Mouse (Mus musculus) urinary bladder, postnatal 4 days (tissue): ENCODE results near the gene Sytl3.
"Not testable (repeated sequence)": the region's sequence is repeated elsewhere in the genome, so short reads cannot be mapped to it uniquely, and the experiment has no call there.

Experiments used
- DNase-seq, 2 experiments: peaks; one replicate each; pipeline ENCODE4 v3.0.0; 2021 to 2022; ENCODE audit warnings: low spot score in 2 of 2

The Sytl3 gene

GRCm38 (mm10) chr17:6645668-6646067, 13.2 kb upstream of the Sytl3 start:
- not testable (repeated sequence) for DNase-seq

- DNase-seq, result peak in 1 of 2 experiments; percentile 59
These were observed 12.1 kb upstream of the Sytl3 start for GRCm38 (mm10) chr17:6646841-6647240.

DNA sequence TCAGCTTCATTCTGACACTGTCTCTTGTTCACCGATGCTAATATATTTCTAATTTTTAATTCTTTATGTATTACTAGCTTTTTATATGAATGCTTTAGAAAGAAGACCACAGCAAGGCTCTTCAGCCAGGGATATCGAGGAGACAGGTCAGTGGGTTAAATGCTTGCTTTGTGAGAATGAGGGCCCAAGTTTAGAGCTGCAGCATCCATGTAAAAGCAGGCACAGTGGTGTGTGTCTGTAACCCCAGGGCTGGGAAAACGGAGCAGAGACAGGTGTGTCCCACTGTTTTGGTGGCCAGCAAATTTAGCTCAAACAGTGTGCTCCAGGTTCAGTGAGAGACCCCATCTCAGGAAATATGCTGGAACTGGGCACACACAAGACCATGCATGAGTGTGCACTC, 11.4 kb upstream of the Sytl3 start:
- not testable (repeated sequence) for DNase-seq

DNA sequence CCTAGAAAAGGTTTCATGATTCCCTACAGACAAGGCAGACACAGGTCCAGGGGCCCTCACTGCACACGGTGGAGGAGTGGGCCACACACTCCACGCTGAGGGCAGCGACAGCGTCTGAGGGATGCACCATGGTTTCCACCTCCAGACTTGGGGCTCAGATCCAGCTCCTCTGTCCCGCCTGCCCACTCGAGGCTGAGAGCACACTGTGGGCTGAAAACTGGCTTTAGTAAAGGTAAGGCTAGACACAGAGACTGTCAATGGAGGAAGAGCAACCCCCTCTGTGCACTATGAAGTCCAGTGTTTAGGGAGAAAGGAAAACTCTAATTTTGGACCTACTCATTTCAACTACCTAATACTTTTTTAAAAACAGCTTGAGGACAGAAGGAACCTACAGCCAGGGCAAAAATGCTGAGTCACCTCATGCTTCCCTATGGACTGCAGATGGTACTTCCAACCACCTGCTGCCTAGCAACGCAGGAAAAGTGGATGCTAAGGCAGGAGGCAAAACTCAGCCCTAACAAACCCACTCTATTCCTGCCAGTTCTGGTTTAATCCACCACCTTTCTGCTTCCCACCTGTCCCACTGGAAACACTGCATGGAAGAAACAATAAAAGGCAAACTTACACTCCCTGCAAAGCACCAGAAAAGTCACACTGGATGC, 7.9 kb upstream of the Sytl3 start:
- not testable (repeated sequence) for DNase-seq

DNA sequence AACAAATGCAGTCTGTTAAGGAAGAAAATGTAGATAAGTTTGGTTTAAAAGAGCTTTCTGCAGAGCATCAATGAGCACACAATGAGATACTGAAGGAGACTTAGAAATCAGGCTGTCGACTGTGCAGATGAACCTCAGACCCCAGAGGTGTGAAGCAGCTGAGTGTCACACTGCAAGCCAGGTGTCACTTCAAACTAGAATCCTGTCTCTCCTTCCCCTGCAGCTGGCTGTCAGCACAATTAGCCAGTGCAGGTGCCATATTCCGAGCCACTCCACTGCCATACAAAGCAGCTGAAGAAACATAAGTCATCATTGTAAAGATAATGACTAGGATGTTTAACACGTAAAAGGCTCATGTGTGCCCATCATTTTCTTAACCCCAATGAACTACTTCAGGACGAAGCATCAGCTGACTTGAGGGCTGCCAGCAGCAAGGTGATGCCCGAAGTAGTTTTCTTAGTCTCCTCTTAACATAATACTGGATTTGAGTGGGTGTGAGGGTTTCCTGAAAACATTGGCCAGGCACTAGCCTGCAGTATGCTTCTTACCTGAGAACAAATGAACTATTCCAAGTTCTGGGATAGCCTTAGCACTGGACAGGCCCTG, 5.4 kb upstream of the Sytl3 start:
- DNase-seq, result not testable (repeated sequence)

DNA sequence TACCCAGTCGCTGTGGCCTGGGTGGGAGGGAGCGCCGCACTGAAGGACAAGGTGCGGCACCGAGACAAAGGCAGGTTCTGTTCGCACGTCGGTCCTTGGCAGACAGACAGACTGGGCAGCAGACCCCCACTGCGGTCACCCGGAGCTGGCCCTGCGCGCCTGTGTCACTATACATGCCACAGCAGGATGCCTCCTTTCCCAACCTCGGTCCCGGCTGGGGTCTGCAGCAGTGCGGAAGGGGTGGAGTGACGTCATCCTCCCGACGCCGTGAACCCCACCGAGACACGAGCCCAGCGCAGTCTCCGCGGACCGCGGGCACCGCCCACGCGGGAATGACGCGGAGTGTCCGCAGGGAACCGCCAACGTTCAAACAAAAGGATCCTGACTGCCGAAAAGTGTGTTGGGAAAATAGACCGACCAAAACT, 3.8 kb upstream of the Sytl3 start:
- peak; percentile 46 to 63 for DNase-seq

DNA sequence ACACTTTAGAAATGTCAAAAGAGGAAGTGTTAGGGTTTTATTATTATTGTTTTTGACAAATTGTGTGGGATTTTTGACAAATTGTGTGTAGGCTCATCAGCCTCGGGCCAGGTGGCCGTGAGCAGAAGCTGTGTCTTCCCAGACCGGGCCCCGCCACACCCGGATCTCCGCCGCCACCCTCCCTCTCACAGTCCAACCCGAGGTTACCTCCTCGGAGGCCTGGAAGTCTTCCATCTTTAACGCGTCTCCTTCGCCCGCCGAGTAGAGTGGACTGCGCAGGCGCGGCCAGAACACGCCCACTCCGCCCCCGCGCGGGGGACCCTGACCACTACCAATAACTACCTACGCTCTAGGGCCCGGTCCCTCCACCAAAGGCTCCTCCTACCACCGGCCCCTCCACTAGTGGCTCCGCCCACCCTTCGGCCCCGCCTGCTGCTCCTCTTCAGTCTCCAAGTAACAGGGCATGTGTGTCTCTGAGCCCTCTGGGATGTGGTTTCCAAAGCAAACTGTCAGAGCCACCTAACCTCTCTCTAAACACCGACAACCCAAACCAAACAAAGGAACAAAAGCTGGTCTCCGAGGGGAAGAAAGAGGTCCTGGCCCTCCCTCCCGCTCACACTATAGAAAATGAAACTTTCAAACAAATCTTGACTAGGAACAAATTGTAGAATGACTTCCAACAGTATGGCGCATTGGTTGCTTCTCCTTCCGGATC, 3.2 kb upstream of the Sytl3 start, which contains the start of gene Dynlt1f:
Gene Dynlt1f (minus strand): TSS at position 334 of the 715 bp plus-strand sequence.
- peak; percentile 62 to 69 for DNase-seq

DNA sequence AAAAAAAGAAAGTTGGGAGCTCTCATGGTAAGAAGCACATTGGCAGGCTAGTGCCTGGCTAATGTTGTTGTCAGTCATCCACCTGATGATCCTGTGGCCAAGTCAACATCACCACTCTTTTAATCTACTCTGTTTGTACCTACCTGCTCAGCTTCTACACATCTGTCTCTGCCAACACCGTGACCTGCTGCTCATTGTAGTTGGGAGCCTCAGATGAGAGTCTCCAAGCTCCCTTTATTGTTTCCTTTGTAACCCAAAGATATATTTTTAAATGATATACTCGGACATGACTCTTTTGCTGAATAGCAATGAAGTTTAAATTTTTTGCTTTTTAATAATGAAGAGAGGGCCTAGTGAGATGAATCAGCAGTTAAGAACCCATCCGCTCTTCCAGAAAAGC, 2.4 kb upstream of the Sytl3 start:
- DNase-seq, result not testable (repeated sequence)

DNA sequence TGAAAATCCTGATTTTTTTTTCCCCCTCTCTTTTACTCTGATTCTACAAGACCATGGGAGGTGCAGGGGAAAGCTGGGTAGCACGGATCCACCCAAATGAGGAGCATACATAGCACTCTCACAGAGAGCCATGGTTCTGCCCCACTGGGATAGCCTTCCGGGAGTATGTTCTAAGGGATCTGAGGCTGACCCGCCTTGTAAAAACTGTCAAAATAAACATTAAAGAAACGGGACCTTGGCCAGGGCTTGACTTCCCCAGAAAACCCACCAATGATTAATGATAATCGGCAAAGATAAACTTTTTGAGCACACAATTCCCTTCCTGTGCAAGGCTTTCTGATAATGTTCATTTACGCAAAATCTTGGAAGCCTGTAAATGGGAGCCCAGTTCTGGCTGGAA, 1.7 kb downstream of the Sytl3 start:
- not testable (repeated sequence) for DNase-seq

DNA sequence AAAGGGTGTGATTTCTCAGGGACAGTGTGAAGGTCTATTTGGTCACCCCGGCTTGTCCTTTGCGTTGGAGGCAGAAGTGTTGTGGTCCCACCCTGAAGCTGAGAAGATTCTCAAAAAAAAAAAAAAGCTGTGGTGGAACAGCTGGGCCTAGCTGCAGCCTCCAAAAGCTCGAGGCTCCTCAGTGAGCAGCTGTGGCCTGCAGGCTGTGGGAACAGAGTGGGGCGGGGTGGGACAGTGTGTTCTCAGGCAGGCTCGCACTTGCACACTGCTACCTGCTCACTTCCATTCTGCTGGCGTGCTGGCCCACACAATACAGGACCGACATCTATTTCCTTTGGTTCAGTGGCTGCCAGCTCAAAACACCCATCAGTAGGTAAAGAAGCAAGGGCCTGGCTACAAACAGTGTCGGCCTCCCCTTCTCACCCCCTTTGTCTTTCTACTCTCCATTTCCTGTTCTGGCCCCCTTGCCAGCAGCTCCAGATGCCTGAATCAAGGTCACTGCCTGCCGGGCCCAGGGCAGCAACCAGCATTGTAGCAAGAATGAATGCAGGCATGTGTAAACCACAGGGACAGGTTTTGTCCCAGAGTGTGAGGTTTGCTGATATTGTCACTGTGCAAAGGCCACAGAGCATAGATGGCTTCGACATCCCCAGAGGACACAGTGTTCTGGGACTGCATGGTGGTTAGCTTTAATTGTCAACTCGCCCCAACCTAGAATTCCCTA, 2.4 kb downstream of the Sytl3 start:
- DNase-seq, result peak in 1 of 2 experiments; percentile 55

- DNase-seq, result not testable (repeated sequence)
These were observed 3.9 kb downstream of the Sytl3 start for GRCm38 (mm10) chr17:6662840-6663239.

- not testable (repeated sequence) for DNase-seq
These were observed 6.5 kb downstream of the Sytl3 start for GRCm38 (mm10) chr17:6665389-6665788.

DNA sequence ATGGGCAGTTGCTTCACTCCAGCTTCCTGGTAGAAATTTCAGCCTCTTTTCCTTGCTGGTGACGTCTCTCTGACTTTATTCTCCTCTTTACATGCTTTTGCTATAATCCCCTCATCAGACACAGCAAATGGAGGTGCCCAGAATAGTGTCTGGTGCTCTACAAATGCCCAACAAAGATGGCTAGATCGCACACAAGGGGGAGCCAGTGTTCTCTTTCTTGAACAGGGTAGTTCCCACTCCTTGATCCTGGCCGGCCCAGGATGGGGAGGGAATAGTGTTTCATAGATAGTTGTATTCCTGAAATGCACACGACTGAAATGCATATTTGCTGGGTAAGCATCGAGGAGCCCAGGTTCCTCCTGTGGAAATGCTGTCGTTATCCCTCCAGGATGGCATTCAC, 9.6 kb downstream of the Sytl3 start:
- DNase-seq, result not testable (repeated sequence)

GRCm38 (mm10) chr17:6674297-6674696, 15.4 kb downstream of the Sytl3 start:
- DNase-seq, result not testable (repeated sequence)

DNA sequence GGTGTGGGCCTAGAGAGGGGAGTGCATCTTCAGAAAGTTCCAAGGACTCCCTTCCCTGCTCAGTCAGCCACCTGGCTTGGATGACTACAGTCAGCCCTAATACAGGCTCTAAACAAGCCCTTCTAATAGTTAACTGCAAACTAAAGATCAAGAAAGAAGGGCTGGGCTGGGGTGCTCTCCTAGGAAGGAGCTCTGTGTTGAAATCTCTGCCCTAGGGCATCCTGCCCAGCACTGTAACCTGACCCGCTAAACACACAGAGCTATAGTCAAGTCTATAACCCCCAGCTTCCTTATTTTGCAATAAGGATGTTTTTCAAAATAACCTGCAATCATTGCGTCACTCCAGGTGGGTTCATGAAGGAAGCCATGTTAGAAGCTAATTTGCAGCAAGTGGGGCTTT, 19.2 kb downstream of the Sytl3 start:
- not testable (repeated sequence) for DNase-seq

- DNase-seq, result not testable (repeated sequence)
These were observed 22.8 kb downstream of the Sytl3 start for GRCm38 (mm10) chr17:6681721-6682120.

DNA sequence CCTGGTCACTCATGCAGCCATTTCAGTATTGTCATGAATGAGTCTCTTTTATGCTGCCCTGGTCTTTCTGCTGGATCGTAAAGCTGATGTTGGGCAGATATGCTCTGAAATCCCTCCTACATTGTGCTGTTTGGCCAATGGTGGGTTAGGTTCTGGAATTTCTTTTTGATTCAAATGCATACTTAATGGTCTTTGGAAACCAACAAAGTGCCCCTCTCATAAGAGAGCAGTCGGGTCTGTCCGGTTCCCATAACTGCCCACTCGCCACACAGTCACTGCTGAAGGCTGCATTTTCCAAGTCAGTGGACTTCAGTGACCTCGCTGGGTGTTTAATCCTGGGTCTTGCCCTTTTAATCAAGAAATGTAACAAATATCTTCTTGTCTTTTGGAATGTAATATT, 24.8 kb downstream of the Sytl3 start:
- DNase-seq, result not testable (repeated sequence)

DNA sequence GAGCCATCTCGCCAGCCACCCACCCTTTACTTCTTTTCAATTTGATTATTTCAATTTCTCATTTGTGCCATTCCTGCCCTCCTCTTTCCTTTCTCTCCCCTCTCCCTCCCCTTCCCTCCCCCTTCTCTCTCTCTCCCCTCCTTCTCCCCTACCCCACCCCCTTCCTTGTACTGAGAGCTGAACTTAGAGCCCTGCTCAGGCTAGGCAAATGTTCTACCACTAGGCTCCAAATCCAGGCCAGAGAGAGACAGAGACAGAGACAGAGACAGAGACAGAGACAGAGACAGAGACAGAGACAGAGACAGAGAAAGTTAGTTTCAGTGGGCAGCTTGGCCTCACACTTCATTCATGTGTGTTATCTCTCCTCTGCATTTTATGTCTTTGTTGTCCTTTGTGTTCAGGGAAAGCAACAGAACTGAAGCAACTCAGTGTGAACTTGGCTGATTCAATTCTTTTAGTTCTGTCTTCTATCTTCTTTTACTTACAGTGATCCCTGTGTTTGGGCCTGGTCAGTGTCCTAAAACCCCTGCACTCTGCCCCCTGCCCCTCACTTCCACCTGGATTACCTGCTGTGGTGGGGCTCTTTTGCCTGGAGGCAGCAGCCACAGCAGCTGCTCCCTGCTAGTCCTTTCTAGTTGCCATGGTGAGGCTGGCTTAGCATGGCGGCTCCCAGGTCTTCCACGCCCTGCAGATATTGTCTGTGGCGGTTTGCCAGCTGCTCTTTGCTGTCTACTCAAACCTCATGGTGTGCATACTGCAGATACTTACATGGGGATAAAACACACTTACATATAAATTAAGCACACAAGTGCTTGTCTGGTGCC, 25.8 kb downstream of the Sytl3 start:
- not testable (repeated sequence) for DNase-seq

GRCm38 (mm10) chr17:6685288-6685818, 26.5 kb downstream of the Sytl3 start:
- DNase-seq, result not testable (repeated sequence)

- DNase-seq, result not testable (repeated sequence)
These were observed 27.5 kb downstream of the Sytl3 start for GRCm38 (mm10) chr17:6686299-6686971.
